Mouse (Mus musculus) bone marrow macrophage, adult 2 months (primary cell): ENCODE results near the gene Insl5.

ENCODE experiments used
- CTCF ChIP-seq: IDR thresholded peaks from 2 replicates; pipeline ENCODE4 v1.5.1; 2012; ENCODE audit warnings: low read depth, mild to moderate bottlenecking, low read length, moderate library complexity
- POLR2A ChIP-seq: IDR thresholded peaks from 2 replicates; pipeline ENCODE4 v1.6.1; 2012; ENCODE audit warnings: mild to moderate bottlenecking, low read depth, low read length, borderline replicate concordance

GRCm38 (mm10) chr4:103067906-103068655 lies 41.4 kb upstream of the Insl5 start:
- TF ChIP-seq POLR2A (no peak), CTCF (no peak)
